Mouse (Mus musculus): ENCODE results near the gene Rreb1. TPM values are rescaled to one million over a fixed set of nuclear protein-coding genes. Genes with fewer than 3 reads are reported as not detected.
A peak's percentile ranks its signal among the peaks of the same experiment; 100 is the strongest.

Gene Rreb1
- total and polyA plus RNA-seq, 2 experiments from 2014 or later, result 8.7 to 21.2 TPM

GRCm38 (mm10) chr13:37882521-37882920 is 104.3 kb downstream of the Rreb1 start:
- DNase-seq (ENCODE audit: low spot score) (no peak), ATAC-seq (ENCODE audit: insufficient read depth, low read depth) (no peak)
- H3K36me3 ChIP-seq (replicated peaks; ENCODE audit: control insufficient read depth, insufficient read depth, low read length), result no peaks in the 10 kb centered on the region
- no peak overlapping the region for H3K9ac ChIP-seq (replicated peaks; ENCODE audit: low read depth, low read length)
- H3K27ac ChIP-seq (ENCODE audit: low read depth), result no peak overlapping the region; the same call in 1 of the 2 replicates
- TF ChIP-seq CTCF (IDR thresholded peaks at IDR 0.05; ENCODE audit: low read depth) (no peak), EP300 (IDR thresholded peaks at IDR 0.05; ENCODE audit: low read depth) (no peak)
- no peaks in the 10 kb centered on the region for H3K27me3 ChIP-seq (ENCODE audit: control insufficient read depth, insufficient read depth, low read length)
- no peaks in the 10 kb centered on the region for H3K9me3 ChIP-seq (replicated peaks; ENCODE audit: control insufficient read depth, low read length)
- H3K4me2 ChIP-seq (ENCODE audit: low read depth, low read length), result no peak overlapping the region
- H3K4me1 ChIP-seq (ENCODE audit: control insufficient read depth, insufficient read depth), result peaks cover 48% of the 10 kb centered on the region
- H3K4me3 ChIP-seq (ENCODE audit: low read depth, low read length), result no peak overlapping the region
- 69% methylated on average over 8 of the region's 8 CpGs for WGBS

- Histone ChIP-seq H3K27ac (ENCODE audit: low read depth) (no peak overlapping the region; the same call in 1 of the 2 replicates), H3K9me3 (replicated peaks; ENCODE audit: control insufficient read depth, low read length) (no peaks in the 10 kb centered on the region), H3K27me3 (ENCODE audit: control insufficient read depth, insufficient read depth, low read length) (no peaks in the 10 kb centered on the region), H3K4me1 (ENCODE audit: control insufficient read depth, insufficient read depth) (peaks cover 43% of the 10 kb centered on the region), H3K36me3 (replicated peaks; ENCODE audit: control insufficient read depth, insufficient read depth, low read length) (no peaks in the 10 kb centered on the region), H3K4me3 (ENCODE audit: low read depth, low read length) (no peak overlapping the region), H3K4me2 (ENCODE audit: low read depth, low read length) (no peak overlapping the region), H3K9ac (replicated peaks; ENCODE audit: low read depth, low read length) (no peak overlapping the region)
- 82% methylated on average over 5 of the region's 5 CpGs for WGBS
- no peak for TF ChIP-seq CTCF (IDR thresholded peaks at IDR 0.05; ENCODE audit: low read depth)
- TF ChIP-seq EP300 (IDR thresholded peaks at IDR 0.05; ENCODE audit: low read depth), result no peak
- ATAC-seq (ENCODE audit: insufficient read depth, low read depth), result 0 out of 2 replicates have a peak, but pooled peaks have one; percentile 16
- no peak for DNase-seq (ENCODE audit: low spot score)
These were observed 104.8 kb downstream of the Rreb1 start for GRCm38 (mm10) chr13:37883008-37883407.

- Histone ChIP-seq H3K4me1 (ENCODE audit: control insufficient read depth, insufficient read depth) (peaks cover 22% of the 10 kb centered on the region), H3K4me2 (ENCODE audit: low read depth, low read length) (no peak overlapping the region), H3K4me3 (ENCODE audit: low read depth, low read length) (no peak overlapping the region), H3K27ac (ENCODE audit: low read depth) (no peak overlapping the region), H3K27me3 (ENCODE audit: control insufficient read depth, insufficient read depth, low read length) (no peaks in the 10 kb centered on the region), H3K36me3 (replicated peaks; ENCODE audit: control insufficient read depth, insufficient read depth, low read length) (peaks cover 15% of the 10 kb centered on the region; the same call in 1 of the 2 replicates), H3K9ac (replicated peaks; ENCODE audit: low read depth, low read length) (no peak overlapping the region), H3K9me3 (replicated peaks; ENCODE audit: control insufficient read depth, low read length) (no peaks in the 10 kb centered on the region)
- DNase-seq (ENCODE audit: low spot score) (no peak), ATAC-seq (ENCODE audit: insufficient read depth, low read depth) (no peak)
- TF ChIP-seq EP300 (IDR thresholded peaks at IDR 0.05; ENCODE audit: low read depth), result no peak
- TF ChIP-seq CTCF (IDR thresholded peaks at IDR 0.05; ENCODE audit: low read depth), result no peak
- 81% methylated on average over 2 of the region's 2 CpGs for WGBS
These were observed 107.2 kb downstream of the Rreb1 start for GRCm38 (mm10) chr13:37885392-37885791.

- TF ChIP-seq CTCF (IDR thresholded peaks at IDR 0.05; ENCODE audit: low read depth), result no peak
- no peak for TF ChIP-seq EP300 (IDR thresholded peaks at IDR 0.05; ENCODE audit: low read depth)
- Histone ChIP-seq H3K4me2 (ENCODE audit: low read depth, low read length) (no peak overlapping the region), H3K36me3 (replicated peaks; ENCODE audit: control insufficient read depth, insufficient read depth, low read length) (peaks cover 19% of the 10 kb centered on the region; the same call in 1 of the 2 replicates), H3K9ac (replicated peaks; ENCODE audit: low read depth, low read length) (no peak overlapping the region), H3K27ac (ENCODE audit: low read depth) (no peak overlapping the region), H3K4me3 (ENCODE audit: low read depth, low read length) (no peak overlapping the region), H3K9me3 (replicated peaks; ENCODE audit: control insufficient read depth, low read length) (no peaks in the 10 kb centered on the region), H3K27me3 (ENCODE audit: control insufficient read depth, insufficient read depth, low read length) (no peaks in the 10 kb centered on the region), H3K4me1 (ENCODE audit: control insufficient read depth, insufficient read depth) (peaks cover 16% of the 10 kb centered on the region)
- DNase-seq (ENCODE audit: low spot score) (no peak), ATAC-seq (ENCODE audit: insufficient read depth, low read depth) (no peak)
- WGBS, result 68% methylated on average over 6 of the region's 6 CpGs
These were observed 107.8 kb downstream of the Rreb1 start for GRCm38 (mm10) chr13:37886024-37886423.

- DNase-seq (ENCODE audit: low spot score) (no peak), ATAC-seq (ENCODE audit: insufficient read depth, low read depth) (no peak)
- no peak overlapping the region for H3K4me3 ChIP-seq (ENCODE audit: low read depth, low read length)
- no peaks in the 10 kb centered on the region for H3K9me3 ChIP-seq (replicated peaks; ENCODE audit: control insufficient read depth, low read length)
- H3K4me2 ChIP-seq (ENCODE audit: low read depth, low read length), result no peak overlapping the region
- TF ChIP-seq CTCF (IDR thresholded peaks at IDR 0.05; ENCODE audit: low read depth), result no peak
- TF ChIP-seq EP300 (IDR thresholded peaks at IDR 0.05; ENCODE audit: low read depth), result no peak
- 57% methylated on average over 8 of the region's 8 CpGs for WGBS
- peak overlapping the region; percentile 65; the same call in 1 of the 2 replicates for H3K27ac ChIP-seq (ENCODE audit: low read depth)
- H3K4me1 ChIP-seq (ENCODE audit: control insufficient read depth, insufficient read depth), result peaks cover 24% of the 10 kb centered on the region
- H3K36me3 ChIP-seq (replicated peaks; ENCODE audit: control insufficient read depth, insufficient read depth, low read length), result peaks cover 74% of the 10 kb centered on the region
- no peak overlapping the region for H3K9ac ChIP-seq (replicated peaks; ENCODE audit: low read depth, low read length)
- no peaks in the 10 kb centered on the region for H3K27me3 ChIP-seq (ENCODE audit: control insufficient read depth, insufficient read depth, low read length)
These were observed 116.6 kb downstream of the Rreb1 start for GRCm38 (mm10) chr13:37894756-37895155.

Data from heart, postnatal 0 days (tissue).